Mouse (Mus musculus) layer of hippocampus, adult 9-10 months (tissue): ENCODE data around the gene Gm15293.
"Not testable (repeated sequence)": the region's sequence is repeated elsewhere in the genome, so short reads cannot be mapped to it uniquely, and the experiment has no call there.

Experiments
- DNase-seq: peaks from one replicate; pipeline ENCODE4 v3.0.0; 2022; ENCODE audit warnings: low spot score

The Gm15293 gene

DNA sequence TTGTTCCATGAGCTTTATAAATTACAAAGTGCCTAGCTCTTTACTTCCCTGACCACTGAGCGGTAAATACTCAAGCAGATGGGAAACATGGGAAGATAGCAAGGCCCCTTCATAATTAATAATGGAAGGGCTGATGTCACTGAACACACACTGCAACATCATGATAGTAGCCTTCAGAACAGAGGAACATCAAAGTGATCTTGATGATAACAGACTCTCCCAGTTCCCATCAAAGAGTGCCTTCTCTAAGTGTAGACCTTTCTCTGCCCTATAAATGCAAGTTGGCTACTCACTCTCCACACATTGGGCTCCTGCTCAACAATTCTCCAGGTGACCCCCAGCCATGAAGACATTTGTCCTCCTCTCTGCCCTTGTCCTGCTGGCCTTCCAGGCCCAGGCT is at the start of gene Gm15293:
Gm15293 (plus strand) TSS at position 301 of the 400 bp plus-strand sequence.
- DNase-seq, result not testable (repeated sequence)

DNA sequence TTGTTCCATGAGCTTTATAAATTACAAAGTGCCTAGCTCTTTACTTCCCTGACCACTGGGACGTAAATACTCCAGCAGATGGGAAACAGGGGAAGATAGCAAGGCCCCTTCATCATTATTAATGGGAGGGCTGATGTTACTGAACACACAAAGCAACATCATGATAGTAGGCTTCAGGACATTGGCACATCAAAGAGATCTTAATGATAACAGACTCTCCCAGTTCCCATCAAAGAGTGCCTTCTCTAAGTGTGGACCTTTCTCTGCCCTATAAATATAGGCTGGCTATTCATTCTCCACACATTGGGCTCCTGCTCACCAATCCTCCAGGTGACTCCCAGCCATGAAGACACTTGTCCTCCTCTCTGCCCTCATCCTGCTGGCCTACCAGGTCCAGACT is 39.4 kb upstream of the Gm15293 start, which contains the start of gene Defa22:
Defa22 (plus strand) TSS at position 301 of the 400 bp plus-strand sequence.
- DNase-seq, result not testable (repeated sequence)

DNA sequence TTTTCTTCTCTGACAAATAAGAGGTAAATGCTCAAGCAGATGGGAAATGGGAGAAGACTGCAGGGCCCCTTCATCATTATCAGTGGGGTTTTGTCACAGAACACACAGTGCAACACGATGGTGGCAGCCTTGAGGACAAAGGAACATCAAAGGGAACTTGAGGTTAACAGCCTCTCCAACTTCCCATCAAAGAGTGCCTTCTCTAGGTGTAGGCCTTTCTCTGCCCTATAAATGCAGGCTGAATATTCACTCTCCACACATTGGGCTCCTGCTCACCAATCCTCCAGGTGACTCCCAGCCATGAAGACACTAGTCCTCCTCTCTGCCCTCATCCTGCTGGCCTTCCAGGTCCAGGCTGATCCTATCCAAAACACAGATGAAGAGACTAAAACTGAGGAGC is 10.0 kb upstream of the Gm15293 start, which contains the start of gene Defa31:
Defa31 (plus strand) TSS at position 301 of the 400 bp plus-strand sequence.
- DNase-seq, result not testable (repeated sequence)
